Mouse (Mus musculus): ENCODE results near the gene Fryl. TPM values are rescaled to one million over a fixed set of nuclear protein-coding genes. Genes with fewer than 3 reads are reported as not detected.
A peak's percentile ranks its signal among the peaks of the same experiment; 100 is the strongest.

The Fryl gene
- polyA plus RNA-seq, 1 experiment from 2014 or later = 36.8 TPM

DNA sequence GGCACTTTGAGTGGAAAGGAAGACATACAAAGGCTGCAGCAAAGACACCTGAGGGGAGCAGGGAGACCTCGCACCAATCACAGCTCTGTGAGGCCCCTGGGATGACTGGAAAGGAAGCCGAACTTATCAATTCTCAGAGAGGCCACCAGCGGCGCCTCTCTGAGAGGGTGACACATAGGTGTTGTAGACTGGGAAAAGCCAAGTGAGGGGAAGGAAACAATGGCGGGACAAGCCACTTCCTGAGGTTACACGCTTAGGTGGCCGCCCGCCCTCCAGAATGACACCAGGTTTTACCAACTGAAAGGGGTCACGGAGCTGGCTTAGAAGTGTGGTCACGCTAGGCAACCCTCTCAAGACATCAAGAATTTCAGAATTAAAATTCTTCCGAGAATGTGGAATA lies 111.4 kb downstream of the Fryl start:
- Histone ChIP-seq H3K27ac (ENCODE audit: low read depth) (no peak overlapping the region), H3K36me3 (ENCODE audit: control insufficient read depth, insufficient read depth, low read length) (peaks cover 13% of the 10 kb centered on the region; the same call in 1 of the 2 replicates), H3K9me3 (ENCODE audit: control insufficient read depth, low read length) (no peaks in the 10 kb centered on the region), H3K4me1 (replicated peaks; ENCODE audit: control insufficient read depth, insufficient read depth, low read length) (no peaks in the 10 kb centered on the region), H3K4me2 (ENCODE audit: low read length) (no peak overlapping the region), H3K9ac (ENCODE audit: low read length) (no peak overlapping the region), H3K4me3 (ENCODE audit: low read depth, low read length) (no peak overlapping the region), H3K27me3 (replicated peaks; ENCODE audit: control insufficient read depth, insufficient read depth, low read length) (no peaks in the 10 kb centered on the region)
- WGBS = 92% methylated on average over 11 of the region's 11 CpGs
- ATAC-seq (replicated peaks; ENCODE audit: low FRiP score, low TSS enrichment, low read depth) (no peak), DNase-seq (ENCODE audit: low spot score) (no peak)

- Histone ChIP-seq H3K9me3 (ENCODE audit: control insufficient read depth, low read length) (no peaks in the 10 kb centered on the region), H3K9ac (ENCODE audit: low read length) (no peak overlapping the region), H3K4me3 (ENCODE audit: low read depth, low read length) (no peak overlapping the region), H3K27ac (ENCODE audit: low read depth) (no peak overlapping the region), H3K27me3 (replicated peaks; ENCODE audit: control insufficient read depth, insufficient read depth, low read length) (no peaks in the 10 kb centered on the region), H3K4me1 (replicated peaks; ENCODE audit: control insufficient read depth, insufficient read depth, low read length) (no peaks in the 10 kb centered on the region), H3K4me2 (ENCODE audit: low read length) (no peak overlapping the region), H3K36me3 (ENCODE audit: control insufficient read depth, insufficient read depth, low read length) (peaks cover 13% of the 10 kb centered on the region; the same call in 1 of the 2 replicates)
- 78% methylated on average over 2 of the region's 2 CpGs for WGBS
- DNase-seq (ENCODE audit: low spot score) (no peak), ATAC-seq (replicated peaks; ENCODE audit: low FRiP score, low TSS enrichment, low read depth) (no peak)
These were observed 114.7 kb downstream of the Fryl start for GRCm38 (mm10) chr5:73141712-73142111.

DNA sequence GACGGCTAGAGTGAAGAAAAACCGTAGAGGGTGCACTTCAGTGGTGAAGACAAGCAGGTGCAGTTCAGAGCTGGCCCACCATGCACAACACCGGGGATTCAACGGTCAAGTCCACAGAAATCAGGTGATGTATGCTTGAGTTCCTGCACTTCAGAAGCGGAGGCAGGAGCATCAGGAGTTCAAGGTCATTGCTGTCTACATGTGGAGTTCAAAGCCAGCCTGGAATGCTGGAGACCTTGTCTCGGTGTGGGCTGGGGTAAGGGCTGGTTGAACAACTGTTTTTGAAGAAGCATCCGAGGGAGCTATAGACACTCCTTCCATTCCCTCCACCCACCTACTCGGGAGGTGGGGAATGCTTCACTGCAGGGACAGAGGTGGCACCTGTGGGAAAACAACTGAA lies 115.3 kb downstream of the Fryl start:
- H3K4me3 ChIP-seq (ENCODE audit: low read depth, low read length) = no peak overlapping the region
- WGBS = 90% methylated on average over 8 of the region's 8 CpGs
- H3K27ac ChIP-seq (ENCODE audit: low read depth) = no peak overlapping the region
- DNase-seq (ENCODE audit: low spot score) (no peak), ATAC-seq (replicated peaks; ENCODE audit: low FRiP score, low TSS enrichment, low read depth) (no peak)
- H3K9ac ChIP-seq (ENCODE audit: low read length) = no peak overlapping the region
- H3K36me3 ChIP-seq (ENCODE audit: control insufficient read depth, insufficient read depth, low read length) = peaks cover 8% of the 10 kb centered on the region; the same call in 1 of the 2 replicates
- H3K4me2 ChIP-seq (ENCODE audit: low read length) = no peak overlapping the region
- H3K4me1 ChIP-seq (replicated peaks; ENCODE audit: control insufficient read depth, insufficient read depth, low read length) = no peaks in the 10 kb centered on the region
- H3K9me3 ChIP-seq (ENCODE audit: control insufficient read depth, low read length) = no peaks in the 10 kb centered on the region
- H3K27me3 ChIP-seq (replicated peaks; ENCODE audit: control insufficient read depth, insufficient read depth, low read length) = no peaks in the 10 kb centered on the region

- Histone ChIP-seq H3K9ac (ENCODE audit: low read length) (no peak overlapping the region), H3K36me3 (ENCODE audit: control insufficient read depth, insufficient read depth, low read length) (peaks cover 3% of the 10 kb centered on the region; the same call in 1 of the 2 replicates), H3K9me3 (ENCODE audit: control insufficient read depth, low read length) (no peaks in the 10 kb centered on the region), H3K4me1 (replicated peaks; ENCODE audit: control insufficient read depth, insufficient read depth, low read length) (no peaks in the 10 kb centered on the region), H3K4me3 (ENCODE audit: low read depth, low read length) (no peak overlapping the region), H3K4me2 (ENCODE audit: low read length) (no peak overlapping the region), H3K27ac (ENCODE audit: low read depth) (no peak overlapping the region), H3K27me3 (replicated peaks; ENCODE audit: control insufficient read depth, insufficient read depth, low read length) (no peaks in the 10 kb centered on the region)
- WGBS = 50% methylated on average over 9 of the region's 9 CpGs
- ATAC-seq (replicated peaks; ENCODE audit: low FRiP score, low TSS enrichment, low read depth) (no peak), DNase-seq (ENCODE audit: low spot score) (no peak)
These were observed 118.9 kb downstream of the Fryl start for GRCm38 (mm10) chr5:73137561-73137960.

- ATAC-seq (replicated peaks; ENCODE audit: low FRiP score, low TSS enrichment, low read depth) = no peak
- no peak overlapping the region for H3K27ac ChIP-seq (ENCODE audit: low read depth)
- no peak for DNase-seq (ENCODE audit: low spot score)
- no peak overlapping the region for H3K9ac ChIP-seq (ENCODE audit: low read length)
- no peaks in the 10 kb centered on the region for H3K27me3 ChIP-seq (replicated peaks; ENCODE audit: control insufficient read depth, insufficient read depth, low read length)
- H3K4me2 ChIP-seq (ENCODE audit: low read length) = no peak overlapping the region
- H3K4me3 ChIP-seq (ENCODE audit: low read depth, low read length) = no peak overlapping the region
- no peaks in the 10 kb centered on the region for H3K4me1 ChIP-seq (replicated peaks; ENCODE audit: control insufficient read depth, insufficient read depth, low read length)
- peaks cover 3% of the 10 kb centered on the region; the same call in 1 of the 2 replicates for H3K36me3 ChIP-seq (ENCODE audit: control insufficient read depth, insufficient read depth, low read length)
- H3K9me3 ChIP-seq (ENCODE audit: control insufficient read depth, low read length) = no peaks in the 10 kb centered on the region
- WGBS = 78% methylated on average over 2 of the region's 2 CpGs
These were observed 120.5 kb downstream of the Fryl start for GRCm38 (mm10) chr5:73135959-73136358.

DNA sequence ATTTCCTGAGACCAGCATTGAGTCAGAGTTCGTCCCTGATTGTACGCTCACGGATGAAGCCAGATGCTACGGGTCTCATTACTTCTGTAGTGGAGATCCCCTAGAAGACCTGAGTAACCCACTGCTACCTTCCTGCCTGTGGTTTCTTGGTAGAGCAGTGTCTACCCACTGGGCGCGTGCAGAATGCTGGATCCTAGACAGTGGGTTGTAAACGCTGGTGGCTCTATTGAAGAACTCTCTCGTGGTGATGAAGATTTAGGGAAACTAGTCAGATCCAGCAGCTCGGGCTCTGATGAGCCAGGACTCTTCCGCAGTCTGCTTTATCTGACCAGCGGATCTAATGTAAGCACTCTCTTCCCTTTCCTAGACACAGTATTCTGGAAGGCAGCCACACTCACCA lies 121.3 kb downstream of the Fryl start:
- WGBS = 68% methylated on average over 11 of the region's 11 CpGs
- Histone ChIP-seq H3K4me3 (ENCODE audit: low read depth, low read length) (no peak overlapping the region), H3K27ac (ENCODE audit: low read depth) (no peak overlapping the region)

DNA sequence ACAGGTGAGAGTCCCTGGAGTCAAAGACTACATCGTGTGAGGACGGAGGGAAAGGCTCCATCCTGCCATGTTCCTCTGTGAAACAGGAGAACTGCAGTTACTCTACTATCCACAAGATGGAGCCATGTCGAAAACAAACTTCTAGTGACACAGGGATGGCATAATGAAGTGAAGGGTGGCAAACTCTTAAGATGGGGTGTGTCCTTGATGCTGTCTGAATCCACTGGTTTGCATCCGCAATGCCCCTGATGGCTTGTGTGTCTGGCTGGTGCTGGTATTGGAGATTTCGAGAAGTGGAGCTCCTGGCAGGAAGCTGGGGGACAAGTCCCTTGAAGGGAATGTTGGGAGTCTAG lies 122.6 kb downstream of the Fryl start:
- H3K9ac ChIP-seq (ENCODE audit: low read length) = no peak overlapping the region
- no peak overlapping the region for H3K4me2 ChIP-seq (ENCODE audit: low read length)
- no peaks in the 10 kb centered on the region for H3K36me3 ChIP-seq (ENCODE audit: control insufficient read depth, insufficient read depth, low read length)
- ATAC-seq (replicated peaks; ENCODE audit: low FRiP score, low TSS enrichment, low read depth) (no peak), DNase-seq (ENCODE audit: low spot score) (peak; percentile 70)
- no peaks in the 10 kb centered on the region for H3K27me3 ChIP-seq (replicated peaks; ENCODE audit: control insufficient read depth, insufficient read depth, low read length)
- H3K4me1 ChIP-seq (replicated peaks; ENCODE audit: control insufficient read depth, insufficient read depth, low read length) = no peaks in the 10 kb centered on the region
- H3K4me3 ChIP-seq (ENCODE audit: low read depth, low read length) = no peak overlapping the region
- H3K27ac ChIP-seq (ENCODE audit: low read depth) = no peak overlapping the region
- 44% methylated on average over 5 of the region's 5 CpGs for WGBS
- H3K9me3 ChIP-seq (ENCODE audit: control insufficient read depth, low read length) = no peaks in the 10 kb centered on the region

More for the DNA sequence above, 121.3 kb downstream of the Fryl start:
- Histone ChIP-seq H3K4me1 (replicated peaks; ENCODE audit: control insufficient read depth, insufficient read depth, low read length) (no peaks in the 10 kb centered on the region), H3K36me3 (ENCODE audit: control insufficient read depth, insufficient read depth, low read length) (peaks cover 2% of the 10 kb centered on the region; the same call in 1 of the 2 replicates), H3K9ac (ENCODE audit: low read length) (no peak overlapping the region), H3K9me3 (ENCODE audit: control insufficient read depth, low read length) (no peaks in the 10 kb centered on the region), H3K27me3 (replicated peaks; ENCODE audit: control insufficient read depth, insufficient read depth, low read length) (no peaks in the 10 kb centered on the region), H3K4me2 (ENCODE audit: low read length) (no peak overlapping the region)
- ATAC-seq (replicated peaks; ENCODE audit: low FRiP score, low TSS enrichment, low read depth) = no peak
- DNase-seq (ENCODE audit: low spot score) = peak; percentile 55

- WGBS = 90% methylated on average over 29 of the region's 29 CpGs
- no peak overlapping the region for H3K4me2 ChIP-seq (ENCODE audit: low read length)
- DNase-seq (ENCODE audit: low spot score) (no peak), ATAC-seq (replicated peaks; ENCODE audit: low FRiP score, low TSS enrichment, low read depth) (no peak)
- no peak overlapping the region for H3K9ac ChIP-seq (ENCODE audit: low read length)
- H3K4me1 ChIP-seq (replicated peaks; ENCODE audit: control insufficient read depth, insufficient read depth, low read length) = no peaks in the 10 kb centered on the region
- H3K9me3 ChIP-seq (ENCODE audit: control insufficient read depth, low read length) = no peaks in the 10 kb centered on the region
- no peaks in the 10 kb centered on the region for H3K36me3 ChIP-seq (ENCODE audit: control insufficient read depth, insufficient read depth, low read length)
- no peaks in the 10 kb centered on the region for H3K27me3 ChIP-seq (replicated peaks; ENCODE audit: control insufficient read depth, insufficient read depth, low read length)
- no peak overlapping the region for H3K4me3 ChIP-seq (ENCODE audit: low read depth, low read length)
- H3K27ac ChIP-seq (ENCODE audit: low read depth) = no peak overlapping the region
These were observed 123.2 kb downstream of the Fryl start for GRCm38 (mm10) chr5:73132998-73133832.

DNA sequence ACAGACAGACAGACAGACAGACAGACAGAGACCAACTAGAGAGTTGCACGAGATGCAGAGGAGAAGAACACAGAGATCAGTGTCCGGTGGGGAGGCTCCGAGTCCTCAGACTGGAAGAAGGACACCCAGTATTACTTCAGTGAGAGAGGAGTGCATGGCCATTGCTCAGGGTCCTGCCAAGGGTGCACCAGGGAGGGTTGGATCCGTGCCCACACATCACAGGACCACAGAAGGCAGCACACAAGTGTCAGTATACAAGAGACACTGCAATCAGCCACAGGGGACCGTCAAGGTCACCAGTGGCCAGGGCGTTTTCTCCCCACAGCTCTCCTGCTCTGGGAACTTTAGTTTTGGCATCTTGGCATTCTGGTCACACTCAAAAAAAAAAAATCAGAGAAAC lies 125.4 kb downstream of the Fryl start:
- H3K4me3 ChIP-seq (ENCODE audit: low read depth, low read length) = no peak overlapping the region
- WGBS = 87% methylated on average over 6 of the region's 6 CpGs
- H3K36me3 ChIP-seq (ENCODE audit: control insufficient read depth, insufficient read depth, low read length) = no peaks in the 10 kb centered on the region
- no peak overlapping the region for H3K27ac ChIP-seq (ENCODE audit: low read depth)
- no peak overlapping the region for H3K4me2 ChIP-seq (ENCODE audit: low read length)
- H3K4me1 ChIP-seq (replicated peaks; ENCODE audit: control insufficient read depth, insufficient read depth, low read length) = no peaks in the 10 kb centered on the region
- DNase-seq (ENCODE audit: low spot score) = no peak
- no peak overlapping the region for H3K9ac ChIP-seq (ENCODE audit: low read length)
- no peaks in the 10 kb centered on the region for H3K9me3 ChIP-seq (ENCODE audit: control insufficient read depth, low read length)
- no peak for ATAC-seq (replicated peaks; ENCODE audit: low FRiP score, low TSS enrichment, low read depth)
- H3K27me3 ChIP-seq (replicated peaks; ENCODE audit: control insufficient read depth, insufficient read depth, low read length) = no peaks in the 10 kb centered on the region
